Mouse (Mus musculus): ENCODE results near the gene Npepps. TPM values are rescaled to one million over a fixed set of nuclear protein-coding genes. Genes with fewer than 3 reads are reported as not detected.
"Not testable (repeated sequence)": the region's sequence is repeated elsewhere in the genome, so short reads cannot be mapped to it uniquely, and the experiment has no call there.

Gene Npepps
- total RNA-seq (2021): 10 to 100 TPM; 46.3 to 54.3 TPM
- long read RNA-seq, experiment 1, full-length matches to known transcripts: 13 of 26 reads
- long read RNA-seq, experiment 1, partial matches to known transcripts: 12 of 26 reads
- long read RNA-seq, experiment 1, other reads (novel, unspliced or antisense): 1 of 26 reads
- long read RNA-seq, experiment 2, full-length matches to known transcripts: 20 of 29 reads
- long read RNA-seq, experiment 2, partial matches to known transcripts: 3 of 29 reads
- long read RNA-seq, experiment 2, other reads (novel, unspliced or antisense): 6 of 29 reads

GRCm38 (mm10) chr11:97280216-97280861 lies at the start of gene Npepps:
Gene Npepps, minus strand, starts transcription at chr11:97280638.
- intact Hi-C loops (cut with DNase I; ENCODE audit: low total_unique reads): loop anchor here (5.0 kb wide), 1 partner anchor 42 kb away; no protein-coding TSS in a partner anchor
- peak; percentile 81 for DNase-seq

- intact Hi-C loops (cut with DNase I; ENCODE audit: low total_unique reads): no loop called here
- peak; percentile 54 for DNase-seq
These were observed 47.7 kb upstream of the Npepps start for GRCm38 (mm10) chr11:97328148-97328547.

GRCm38 (mm10) chr11:97325224-97325623 lies 44.8 kb upstream of the Npepps start:
- intact Hi-C loops (cut with DNase I; ENCODE audit: low total_unique reads): no loop called here
- DNase-seq: no peak

- intact Hi-C loops (cut with DNase I; ENCODE audit: low total_unique reads): loop anchor here (5.0 kb wide), 1 partner anchor 40 kb away; the partner anchor contains the start of gene Npepps
- DNase-seq: not testable (repeated sequence)
These were observed 41.6 kb upstream of the Npepps start for GRCm38 (mm10) chr11:97321894-97322600.

- intact Hi-C loops (cut with DNase I; ENCODE audit: low total_unique reads): loop anchor here (5.0 kb wide), 1 partner anchor 39 kb away; the partner anchor contains the start of gene Npepps
- no peak for DNase-seq
These were observed 40.8 kb upstream of the Npepps start for GRCm38 (mm10) chr11:97321197-97321596.

GRCm38 (mm10) chr11:97315504-97316503 lies 35.4 kb upstream of the Npepps start, which contains the start of gene Mrpl45:
Gene Mrpl45, plus strand, starts transcription at chr11:97315716.
- intact Hi-C loops (cut with DNase I; ENCODE audit: low total_unique reads): no loop called here
- peak; percentile 98 for DNase-seq

GRCm38 (mm10) chr11:97314751-97315503 lies 34.5 kb upstream of the Npepps start:
- no peak for DNase-seq
- intact Hi-C loops (cut with DNase I; ENCODE audit: low total_unique reads): no loop called here

GRCm38 (mm10) chr11:97314110-97314509 lies 33.7 kb upstream of the Npepps start:
- no peak for DNase-seq
- intact Hi-C loops (cut with DNase I; ENCODE audit: low total_unique reads): no loop called here

GRCm38 (mm10) chr11:97312871-97313270 lies 32.4 kb upstream of the Npepps start:
- intact Hi-C loops (cut with DNase I; ENCODE audit: low total_unique reads); DNase-seq: not testable (repeated sequence)

- intact Hi-C loops (cut with DNase I; ENCODE audit: low total_unique reads): no loop called here
These were observed 30.6 kb upstream of the Npepps start for GRCm38 (mm10) chr11:97310895-97311631.

GRCm38 (mm10) chr11:97309911-97310571 lies 29.6 kb upstream of the Npepps start:
- intact Hi-C loops (cut with DNase I; ENCODE audit: low total_unique reads): loop anchor here (10.0 kb wide), 1 partner anchor 55 kb away; no protein-coding TSS in a partner anchor
- DNase-seq: peak; percentile 73

More at GRCm38 (mm10) chr11:97310895-97311631, 30.6 kb upstream of the Npepps start:
- no peak for DNase-seq

GRCm38 (mm10) chr11:97309451-97309836 lies 29.0 kb upstream of the Npepps start:
- intact Hi-C loops (cut with DNase I; ENCODE audit: low total_unique reads): loop anchor here (10.0 kb wide), 1 partner anchor 55 kb away; no protein-coding TSS in a partner anchor

GRCm38 (mm10) chr11:97308806-97309450 lies 28.5 kb upstream of the Npepps start:
- intact Hi-C loops (cut with DNase I; ENCODE audit: low total_unique reads): loop anchor here (10.0 kb wide), 1 partner anchor 54 kb away; no protein-coding TSS in a partner anchor
- no peak for DNase-seq

More at GRCm38 (mm10) chr11:97309451-97309836, 29.0 kb upstream of the Npepps start:
- peak; percentile 81 for DNase-seq

GRCm38 (mm10) chr11:97307294-97308069 lies 27.0 kb upstream of the Npepps start:
- intact Hi-C loops (cut with DNase I; ENCODE audit: low total_unique reads): loop anchor here (10.0 kb wide), 1 partner anchor 53 kb away; no protein-coding TSS in a partner anchor
- no peak for DNase-seq

GRCm38 (mm10) chr11:97304631-97305030 lies 24.2 kb upstream of the Npepps start:
- intact Hi-C loops (cut with DNase I; ENCODE audit: low total_unique reads): loop anchor here (10.0 kb wide), 1 partner anchor 50 kb away; no protein-coding TSS in a partner anchor
- no peak for DNase-seq

Measured in gastrocnemius, postnatal 14 days (tissue).